Mouse (Mus musculus): ENCODE data around the gene Ticrr. TPM values are rescaled to one million over a fixed set of nuclear protein-coding genes. Genes with fewer than 3 reads are reported as not detected.
A peak's percentile ranks its signal among the peaks of the same experiment; 100 is the strongest.

The Ticrr gene
- polyA plus RNA-seq, 1 experiment from 2014 or later, result 19.7 TPM

DNA sequence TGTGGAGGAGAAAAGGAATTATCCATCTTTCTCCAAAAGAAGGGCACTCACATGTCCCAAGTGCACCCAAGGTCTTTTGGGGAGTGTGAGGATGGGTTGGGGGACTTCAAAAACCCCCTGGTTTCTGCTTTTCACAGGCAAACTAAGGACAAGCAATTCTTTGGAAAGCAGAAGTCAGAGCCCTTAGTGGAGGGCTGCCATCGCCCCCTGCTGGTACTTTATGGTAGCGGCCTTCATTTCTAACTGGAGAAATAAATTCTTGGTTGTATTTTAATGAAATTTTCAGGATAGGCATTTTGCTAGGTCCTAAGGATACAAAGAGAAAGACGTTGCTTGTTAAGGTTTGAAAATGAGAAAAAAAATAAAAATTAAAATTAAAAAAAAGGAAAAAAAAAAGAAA, 11.0 kb upstream of the Ticrr start:
- DNase-seq (ENCODE audit: low spot score), result peak; percentile 62
- H3K4me1 ChIP-seq, result no peaks in the 10 kb centered on the region
- no peaks in the 10 kb centered on the region for H3K36me3 ChIP-seq
- H3K4me3 ChIP-seq, result no peak overlapping the region
- no peaks in the 10 kb centered on the region for H3K9me3 ChIP-seq (replicated peaks)
- WGBS, result 11% methylated on average over 3 of the region's 3 CpGs
- 0 out of 2 replicates have a peak, but pooled peaks cover 4% of the 10 kb centered on the region for H3K27me3 ChIP-seq (ENCODE audit: low read depth, poor library complexity, severe bottlenecking)
- H3K27ac ChIP-seq, result no peak overlapping the region

DNA sequence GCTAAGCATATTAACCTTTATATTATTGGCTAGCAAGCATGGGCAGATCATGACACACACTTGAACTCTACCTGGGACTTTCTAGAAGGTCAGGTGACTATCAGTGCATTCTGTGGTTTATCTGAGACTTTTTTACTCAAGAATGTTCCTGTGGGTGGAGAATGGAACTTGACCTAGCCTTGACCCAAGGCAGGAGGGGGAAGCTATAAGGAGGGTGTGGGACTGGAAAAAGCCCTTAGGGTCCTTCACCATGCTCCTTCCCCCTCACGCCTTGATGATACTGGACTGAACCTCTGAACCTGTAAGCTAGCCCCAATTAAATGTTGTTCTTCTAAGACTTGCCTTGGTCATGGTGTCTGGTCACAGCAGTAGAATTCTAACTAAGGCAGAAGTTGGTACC, 5.8 kb upstream of the Ticrr start:
- Histone ChIP-seq H3K36me3 (no peaks in the 10 kb centered on the region), H3K4me3 (no peak overlapping the region), H3K27me3 (ENCODE audit: low read depth, poor library complexity, severe bottlenecking) (no peaks in the 10 kb centered on the region), H3K9me3 (replicated peaks) (no peaks in the 10 kb centered on the region), H3K4me1 (peaks cover 3% of the 10 kb centered on the region; the same call in 1 of the 2 replicates), H3K27ac (no peak overlapping the region)
- 74% methylated on average over 1 of the region's 1 CpGs for WGBS
- no peak for DNase-seq (ENCODE audit: low spot score)

DNA sequence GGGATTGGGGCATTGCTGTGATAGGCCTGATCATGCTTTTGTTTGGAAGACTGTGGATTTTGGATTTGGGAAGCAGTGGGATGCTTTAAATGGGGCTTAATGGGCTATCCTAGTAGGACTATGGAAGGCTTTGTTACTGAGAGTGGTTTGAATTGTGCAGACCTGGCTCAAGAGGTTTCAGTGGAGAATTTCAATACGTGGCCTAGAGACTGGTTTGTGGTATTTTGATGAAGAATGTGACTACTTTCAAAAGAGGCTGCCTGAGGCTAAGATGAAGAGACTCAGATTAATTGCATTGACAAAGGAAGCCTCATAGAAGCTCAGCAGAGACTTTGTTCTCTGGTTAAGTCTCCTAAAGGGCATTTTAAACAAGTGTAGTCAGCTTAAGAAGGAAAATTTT, 5.4 kb upstream of the Ticrr start:
- peaks cover 5% of the 10 kb centered on the region; the same call in 1 of the 2 replicates for H3K4me1 ChIP-seq
- H3K27me3 ChIP-seq (ENCODE audit: low read depth, poor library complexity, severe bottlenecking), result no peaks in the 10 kb centered on the region
- no peaks in the 10 kb centered on the region for H3K9me3 ChIP-seq (replicated peaks)
- no peak overlapping the region for H3K27ac ChIP-seq
- no peak for DNase-seq (ENCODE audit: low spot score)
- no peak overlapping the region for H3K4me3 ChIP-seq
- H3K36me3 ChIP-seq, result no peaks in the 10 kb centered on the region
- WGBS, result 50% methylated on average over 1 of the region's 1 CpGs

DNA sequence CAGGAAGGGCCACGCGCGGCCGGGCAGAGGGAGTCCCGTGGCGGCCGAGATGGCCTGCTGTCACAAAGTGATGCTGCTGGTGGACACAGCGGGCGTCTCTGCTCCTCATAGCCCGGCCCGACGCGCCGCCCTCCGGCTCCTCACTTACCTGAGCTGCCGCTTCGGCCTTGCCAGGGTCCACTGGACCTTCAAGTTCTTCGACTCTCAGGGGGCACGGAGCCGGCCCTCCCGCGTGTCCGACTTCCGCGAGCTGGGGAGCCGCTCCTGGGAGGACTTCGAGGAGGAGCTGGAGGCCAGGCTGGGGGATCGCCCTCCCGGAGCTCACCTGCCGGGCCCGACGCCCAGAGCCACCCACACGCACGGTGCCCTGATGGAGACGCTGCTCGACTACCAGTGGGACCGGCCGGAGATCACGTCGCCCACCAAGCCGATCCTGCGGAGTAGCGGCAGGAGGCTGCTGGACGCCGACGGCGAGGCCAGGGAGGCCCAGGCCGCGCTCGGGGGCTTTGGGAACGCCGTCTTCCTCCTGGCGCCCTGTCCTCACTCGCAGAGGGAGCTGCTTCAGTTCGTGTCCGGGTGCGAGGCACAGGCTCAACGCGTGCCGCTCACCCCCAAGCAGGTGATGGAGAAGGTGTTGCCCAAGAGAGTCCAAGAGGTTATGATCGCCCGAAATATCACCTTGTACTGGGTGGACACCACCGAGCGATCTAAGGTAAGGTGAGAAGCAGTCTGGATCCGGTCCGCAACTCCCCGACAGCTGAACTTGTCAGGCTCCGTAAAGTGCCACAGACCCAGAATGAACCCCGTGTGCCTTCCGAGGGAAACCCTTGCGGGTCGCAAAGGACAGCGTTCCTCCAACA, 525 bp downstream of the Ticrr start:
- no peak for DNase-seq (ENCODE audit: low spot score)
- Histone ChIP-seq H3K36me3 (peaks cover 24% of the 10 kb centered on the region), H3K4me1 (peaks cover 29% of the 10 kb centered on the region), H3K27me3 (ENCODE audit: low read depth, poor library complexity, severe bottlenecking) (no peaks in the 10 kb centered on the region), H3K4me3 (peak overlapping the region; percentile 92), H3K9me3 (replicated peaks) (no peaks in the 10 kb centered on the region), H3K27ac (peak overlapping the region; percentile 92)
- WGBS, result under 1% methylated on average over 73 of the region's 73 CpGs

DNA sequence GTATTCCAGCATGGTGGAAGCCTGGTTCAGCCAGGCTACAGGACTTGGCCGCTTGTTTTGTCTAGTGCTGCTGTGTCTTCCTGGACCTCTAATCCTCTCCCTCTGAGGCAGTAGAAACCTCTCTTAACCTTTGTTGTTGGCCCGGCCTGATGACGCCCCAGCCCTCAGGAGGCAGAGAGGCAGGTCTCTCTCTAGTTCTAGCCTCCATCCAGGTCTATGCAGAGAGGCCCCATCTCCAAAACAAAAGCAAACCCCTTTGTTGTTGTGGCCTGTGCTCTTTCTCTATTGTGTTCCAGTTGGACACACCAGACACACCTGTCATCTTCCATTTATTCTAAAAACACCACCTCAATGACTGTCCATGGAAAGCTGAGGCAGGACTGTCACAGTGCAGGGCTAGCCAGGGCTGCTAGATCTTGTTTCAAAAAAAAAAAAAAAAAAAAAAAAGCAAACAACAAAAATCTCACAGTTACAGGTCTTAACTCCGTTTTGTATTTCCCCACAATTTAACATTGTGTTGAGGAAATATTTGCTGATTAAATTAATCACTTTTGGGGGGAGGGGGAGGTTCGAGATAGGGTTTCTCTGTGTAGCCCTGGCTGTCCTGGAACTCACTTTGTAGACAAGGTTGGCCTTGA, 1.4 kb downstream of the Ticrr start:
- Histone ChIP-seq H3K4me3 (peak overlapping the region; percentile 92), H3K27ac (peak overlapping the region; percentile 92; the same call in 1 of the 2 replicates), H3K27me3 (ENCODE audit: low read depth, poor library complexity, severe bottlenecking) (no peaks in the 10 kb centered on the region), H3K4me1 (peaks cover 29% of the 10 kb centered on the region), H3K36me3 (peaks cover 33% of the 10 kb centered on the region), H3K9me3 (replicated peaks) (no peaks in the 10 kb centered on the region)
- 14% methylated on average over 5 of the region's 5 CpGs for WGBS
- DNase-seq (ENCODE audit: low spot score), result no peak

DNA sequence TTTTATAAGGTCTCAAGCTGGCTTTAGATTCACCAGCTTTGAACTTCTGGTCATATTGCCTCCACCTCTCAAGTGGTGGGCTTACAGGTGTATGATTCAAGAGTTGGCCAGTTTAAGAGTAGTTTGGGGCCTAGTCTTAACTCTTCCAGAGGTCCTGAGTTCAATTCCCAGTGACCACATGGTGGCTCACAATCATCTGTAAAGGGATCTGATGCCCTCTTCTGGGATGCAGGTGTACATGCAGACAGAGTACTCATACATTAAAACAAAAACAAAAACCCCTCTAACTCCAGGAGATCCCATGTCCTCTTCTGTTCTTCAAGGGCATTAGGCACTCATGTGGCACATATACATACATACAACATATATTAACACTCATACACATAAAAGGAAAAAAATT, 6.7 kb downstream of the Ticrr start:
- H3K4me3 ChIP-seq, result no peak overlapping the region
- peaks cover 86% of the 10 kb centered on the region for H3K36me3 ChIP-seq

DNA sequence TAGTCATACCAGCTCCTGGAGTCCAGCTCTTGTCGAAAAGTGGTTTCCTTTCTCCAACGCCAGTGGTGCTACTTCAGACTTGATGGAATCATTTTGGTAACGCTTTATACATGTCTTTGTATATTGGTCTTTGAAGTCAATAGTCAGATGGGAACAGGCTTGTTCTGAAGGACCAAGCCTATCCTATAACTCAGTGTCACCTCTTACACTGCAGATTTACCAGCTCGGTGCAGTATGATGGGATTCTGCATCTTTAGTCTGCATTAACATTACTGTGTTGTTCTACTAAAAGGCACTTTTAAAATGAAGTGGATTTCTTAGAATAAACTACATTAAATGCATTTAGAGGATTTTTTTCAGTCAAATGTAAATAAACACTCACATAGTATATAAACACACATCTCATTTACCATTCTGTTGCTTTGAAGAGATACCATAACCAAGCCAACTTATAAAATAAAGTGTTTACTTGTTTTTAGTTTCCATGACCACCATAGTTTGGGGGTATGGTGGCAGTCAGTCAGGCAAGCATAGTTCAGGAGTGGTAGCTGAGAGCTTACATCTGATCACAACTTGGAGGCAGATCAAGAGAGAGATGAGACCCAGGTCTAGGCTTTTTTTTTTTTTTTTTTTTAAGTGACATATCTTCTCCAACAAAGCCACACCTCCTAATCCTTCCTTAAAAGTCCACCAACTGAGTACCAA, 11.1 kb downstream of the Ticrr start:
- DNase-seq (ENCODE audit: low spot score), result no peak
- peaks cover 100% of the 10 kb centered on the region for H3K36me3 ChIP-seq
- H3K27me3 ChIP-seq (ENCODE audit: low read depth, poor library complexity, severe bottlenecking), result no peaks in the 10 kb centered on the region
- no peaks in the 10 kb centered on the region for H3K9me3 ChIP-seq (replicated peaks)
- H3K4me1 ChIP-seq, result no peaks in the 10 kb centered on the region
- no peak overlapping the region for H3K4me3 ChIP-seq
- H3K27ac ChIP-seq, result no peak overlapping the region
- WGBS, result 91% methylated on average over 4 of the region's 4 CpGs

More for the DNA sequence above, 6.7 kb downstream of the Ticrr start:
- Histone ChIP-seq H3K4me1 (peaks cover 15% of the 10 kb centered on the region), H3K27me3 (ENCODE audit: low read depth, poor library complexity, severe bottlenecking) (no peaks in the 10 kb centered on the region), H3K9me3 (replicated peaks) (no peaks in the 10 kb centered on the region), H3K27ac (no peak overlapping the region)
- no peak for DNase-seq (ENCODE audit: low spot score)

DNA sequence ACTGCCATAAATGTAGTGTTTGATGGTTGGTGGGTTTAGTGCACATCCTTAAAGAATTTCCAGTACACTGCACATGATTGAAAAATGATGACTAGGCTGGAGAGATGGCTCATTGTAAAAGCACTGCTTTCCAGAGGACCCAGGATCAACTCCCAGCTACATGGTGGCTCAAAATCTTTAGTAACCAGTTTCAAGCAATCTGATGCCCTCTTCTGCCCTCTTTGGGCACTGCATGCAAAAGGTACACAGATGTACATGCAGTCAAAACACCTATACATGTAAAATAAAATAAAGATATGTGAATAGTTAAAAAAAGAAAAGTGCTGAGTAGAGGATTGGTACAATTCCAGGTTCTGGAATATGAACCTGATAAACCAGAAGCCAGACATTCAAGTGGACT, 19.2 kb downstream of the Ticrr start:
- no peaks in the 10 kb centered on the region for H3K9me3 ChIP-seq (replicated peaks)
- H3K4me1 ChIP-seq, result no peaks in the 10 kb centered on the region
- no peak overlapping the region for H3K4me3 ChIP-seq
- no peak for DNase-seq (ENCODE audit: low spot score)
- peaks cover 100% of the 10 kb centered on the region for H3K36me3 ChIP-seq
- H3K27ac ChIP-seq, result no peak overlapping the region
- H3K27me3 ChIP-seq (ENCODE audit: low read depth, poor library complexity, severe bottlenecking), result no peaks in the 10 kb centered on the region

DNA sequence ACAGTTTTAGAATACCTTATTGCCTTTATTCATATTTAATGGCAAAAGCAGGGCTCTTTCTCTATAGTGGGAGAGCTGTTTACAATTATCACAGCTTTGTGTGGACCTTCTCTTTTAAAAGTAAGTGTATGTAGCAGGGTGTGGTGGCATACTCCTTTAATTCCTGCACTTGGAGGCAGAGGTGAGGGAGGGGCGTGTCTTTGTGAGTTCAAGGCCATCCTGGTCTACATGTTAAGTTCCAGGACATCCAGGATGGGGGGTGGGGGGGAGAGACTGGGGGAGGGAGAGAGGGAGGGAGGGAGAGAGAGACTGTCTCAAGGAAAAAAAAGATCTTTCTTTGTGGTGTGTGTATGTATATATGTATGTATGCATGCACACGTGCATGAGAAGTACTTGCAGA, 20.2 kb downstream of the Ticrr start:
- Histone ChIP-seq H3K36me3 (peaks cover 100% of the 10 kb centered on the region), H3K27ac (no peak overlapping the region), H3K27me3 (ENCODE audit: low read depth, poor library complexity, severe bottlenecking) (no peaks in the 10 kb centered on the region), H3K4me1 (no peaks in the 10 kb centered on the region), H3K9me3 (replicated peaks) (no peaks in the 10 kb centered on the region), H3K4me3 (no peak overlapping the region)
- no peak for DNase-seq (ENCODE audit: low spot score)
- WGBS, result 96% methylated on average over 2 of the region's 2 CpGs

DNA sequence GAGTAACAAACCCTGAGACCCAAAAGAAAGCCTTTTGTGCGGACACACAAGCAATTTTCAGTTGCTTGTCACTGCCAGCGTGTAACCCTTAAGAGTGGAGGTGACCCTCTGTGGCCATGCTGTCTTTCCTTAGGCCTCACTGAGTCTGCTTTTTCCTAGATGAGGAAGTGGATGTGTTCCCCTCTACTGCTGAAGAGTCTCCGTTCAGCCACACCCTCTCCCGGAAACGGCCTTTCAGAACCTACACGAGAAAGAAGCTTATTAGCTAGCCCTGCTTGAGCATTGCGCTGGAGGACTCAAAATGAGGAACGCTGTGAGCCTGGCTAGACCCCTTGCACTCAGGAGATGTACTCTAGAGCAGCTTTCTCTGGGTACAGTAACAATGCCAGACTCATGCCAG, 36.5 kb downstream of the Ticrr start:
- Histone ChIP-seq H3K9me3 (replicated peaks) (no peaks in the 10 kb centered on the region), H3K4me3 (no peak overlapping the region), H3K27me3 (ENCODE audit: low read depth, poor library complexity, severe bottlenecking) (no peaks in the 10 kb centered on the region), H3K4me1 (no peaks in the 10 kb centered on the region), H3K27ac (no peak overlapping the region), H3K36me3 (peaks cover 100% of the 10 kb centered on the region)
- 89% methylated on average over 8 of the region's 8 CpGs for WGBS
- no peak for DNase-seq (ENCODE audit: low spot score)

DNA sequence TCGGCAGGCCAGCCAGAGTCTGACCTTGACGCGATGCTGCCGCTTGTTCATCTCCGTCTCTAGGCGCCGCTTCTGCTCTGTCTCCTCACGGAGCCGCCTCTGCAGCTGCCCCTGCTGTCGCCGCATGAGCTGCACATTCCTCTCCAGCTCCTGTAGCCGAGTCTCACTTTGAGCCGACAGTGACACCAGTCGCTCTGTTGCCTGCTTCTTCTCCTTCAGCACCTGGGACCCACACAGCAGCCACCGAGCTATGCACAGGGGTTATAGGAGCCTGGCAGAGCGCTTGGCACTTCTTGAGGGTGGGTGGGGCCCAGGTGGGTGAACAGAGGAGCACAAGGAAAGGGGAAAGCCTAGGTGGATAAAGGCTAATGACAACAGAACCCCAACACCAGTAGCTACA, 42.8 kb downstream of the Ticrr start:
- Histone ChIP-seq H3K27ac (no peak overlapping the region), H3K9me3 (replicated peaks) (no peaks in the 10 kb centered on the region), H3K4me1 (no peaks in the 10 kb centered on the region), H3K4me3 (no peak overlapping the region), H3K36me3 (peaks cover 99% of the 10 kb centered on the region), H3K27me3 (ENCODE audit: low read depth, poor library complexity, severe bottlenecking) (no peaks in the 10 kb centered on the region)
- 82% methylated on average over 16 of the region's 16 CpGs for WGBS
- DNase-seq (ENCODE audit: low spot score), result no peak

DNA sequence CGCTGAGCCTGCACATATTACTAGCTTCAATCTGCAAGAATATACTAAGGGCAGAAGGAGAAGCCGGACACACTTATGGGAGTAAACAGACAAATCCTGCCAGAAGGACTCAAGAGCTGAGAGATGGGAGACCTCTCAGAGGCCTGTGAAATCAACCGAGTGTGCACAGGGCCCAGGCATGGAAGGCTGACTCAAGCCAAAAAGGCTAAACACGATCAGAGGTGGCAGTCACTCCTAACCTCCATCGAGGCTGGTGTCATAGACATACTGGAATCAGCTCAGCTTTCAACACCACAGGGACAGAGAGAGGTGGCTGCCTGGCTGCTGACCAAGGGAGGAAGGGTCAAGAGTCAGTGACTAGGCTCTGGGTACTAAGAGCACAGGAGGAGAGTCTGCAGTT, 45.2 kb downstream of the Ticrr start:
- 91% methylated on average over 5 of the region's 5 CpGs for WGBS
- Histone ChIP-seq H3K9me3 (replicated peaks) (no peaks in the 10 kb centered on the region), H3K4me1 (peaks cover 5% of the 10 kb centered on the region), H3K27me3 (ENCODE audit: low read depth, poor library complexity, severe bottlenecking) (peaks cover 20% of the 10 kb centered on the region), H3K4me3 (no peak overlapping the region), H3K36me3 (peaks cover 88% of the 10 kb centered on the region), H3K27ac (no peak overlapping the region)
- DNase-seq (ENCODE audit: low spot score), result no peak

DNA sequence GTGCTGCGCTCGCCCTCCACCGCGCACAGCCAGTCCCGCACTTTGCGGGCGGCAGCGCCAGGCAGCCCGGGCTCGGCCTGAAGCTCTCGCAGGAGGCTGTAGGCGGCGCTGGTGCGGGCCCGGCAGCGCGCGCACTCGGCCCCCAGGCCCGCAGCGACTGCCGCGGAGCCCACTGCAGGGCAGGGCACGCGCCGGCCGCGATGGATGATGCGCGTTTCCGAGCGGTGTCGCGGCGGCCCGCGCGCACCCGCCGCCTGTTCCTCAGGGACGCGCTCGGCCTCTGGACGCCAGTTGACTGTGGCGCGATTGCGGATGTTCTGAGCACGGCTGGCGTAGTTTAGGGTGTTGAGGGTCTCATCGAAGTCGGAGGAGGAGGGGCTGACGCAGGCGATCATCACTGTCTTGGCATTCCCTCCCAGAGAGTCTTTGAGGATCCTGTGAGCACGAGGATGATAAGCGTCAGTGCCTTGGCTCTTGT, 50.2 kb downstream of the Ticrr start:
- no peaks in the 10 kb centered on the region for H3K9me3 ChIP-seq (replicated peaks)
- peaks cover 54% of the 10 kb centered on the region for H3K36me3 ChIP-seq
- peak overlapping the region; percentile 50; the same call in 1 of the 2 replicates for H3K27ac ChIP-seq
- DNase-seq (ENCODE audit: low spot score), result peak; percentile 79
- H3K4me3 ChIP-seq, result peak overlapping the region; percentile 54
- H3K4me1 ChIP-seq, result peaks cover 18% of the 10 kb centered on the region
- 2% methylated on average over 55 of the region's 55 CpGs for WGBS
- peaks cover 38% of the 10 kb centered on the region for H3K27me3 ChIP-seq (ENCODE audit: low read depth, poor library complexity, severe bottlenecking)

All from limb, embryonic 10.5 days (tissue).